Mouse (Mus musculus) layer of hippocampus, postnatal 14 days (tissue): Measurements from ENCODE around the gene Klhl36. TPM values are rescaled to one million over a fixed set of nuclear protein-coding genes. Genes with fewer than 3 reads are reported as not detected.

Experiments used
- DNase-seq, 2 experiments: peaks; one replicate each; pipeline ENCODE4 v3.0.0; 2021 to 2022; ENCODE audit warnings: low spot score in 2 of 2, mixed read lengths in 1 of 2
- long read RNA-seq, 2 experiments: library from polyadenylated mRNA; stranded (forward); transcript quantifications; one replicate each; pipeline ENCODE4 v2.0.0; 2021
- total RNA-seq, 2 experiments: library from RNA; stranded (reverse); gene quantifications; 2 replicates each; pipeline ENCODE4 v1.2.3; 2021

The Klhl36 gene
- 1 to 10 TPM; 8.2 to 8.4 TPM for total RNA-seq
- long read RNA-seq, experiment 1, transcript Klhl36-201 (5 exons, 2,181 nt), result major isoform, 8 of 8 reads
- long read RNA-seq, experiment 1, partial matches to known transcripts, result 0 of 8 reads
- long read RNA-seq, experiment 1, other reads (novel, unspliced or antisense), result 0 of 8 reads
- long read RNA-seq, experiment 2, transcript Klhl36-201 (5 exons, 2,181 nt), result major isoform, 6 of 9 reads
- long read RNA-seq, experiment 2, partial matches to known transcripts, result 3 of 9 reads
- long read RNA-seq, experiment 2, other reads (novel, unspliced or antisense), result 0 of 9 reads

GRCm38 (mm10) chr8:119861706-119862389, at the start of gene Klhl36:
Gene Klhl36 (plus strand): TSS chr8:119862266.
- DNase-seq, result peak; percentile 93 to 97

GRCm38 (mm10) chr8:119812650-119813431, 49.2 kb upstream of the Klhl36 start:
- no peak for DNase-seq

- DNase-seq, result no peak
Measured at GRCm38 (mm10) chr8:119816219-119816618, 45.8 kb upstream of the Klhl36 start.

GRCm38 (mm10) chr8:119817446-119817845, 44.6 kb upstream of the Klhl36 start:
- no peak for DNase-seq

GRCm38 (mm10) chr8:119819316-119819715, 42.8 kb upstream of the Klhl36 start:
- no peak for DNase-seq

GRCm38 (mm10) chr8:119819976-119820375, 42.1 kb upstream of the Klhl36 start:
- DNase-seq, result no peak

GRCm38 (mm10) chr8:119821691-119822090, 40.4 kb upstream of the Klhl36 start:
- no peak for DNase-seq

GRCm38 (mm10) chr8:119823278-119823677, 38.8 kb upstream of the Klhl36 start:
- no peak for DNase-seq

GRCm38 (mm10) chr8:119824100-119824499, 38.0 kb upstream of the Klhl36 start:
- DNase-seq, result peak in 1 of 2 experiments; percentile 75

- no peak for DNase-seq
Measured at GRCm38 (mm10) chr8:119824809-119825273, 37.2 kb upstream of the Klhl36 start.

- DNase-seq, result no peak
Measured at GRCm38 (mm10) chr8:119825950-119826730, 35.9 kb upstream of the Klhl36 start.

GRCm38 (mm10) chr8:119826982-119827381, 35.1 kb upstream of the Klhl36 start:
- no peak for DNase-seq

- no peak for DNase-seq
Measured at GRCm38 (mm10) chr8:119827721-119828153, 34.3 kb upstream of the Klhl36 start.

GRCm38 (mm10) chr8:119829015-119829414, 33.1 kb upstream of the Klhl36 start:
- DNase-seq, result no peak

GRCm38 (mm10) chr8:119829420-119829819, 32.6 kb upstream of the Klhl36 start:
- no peak for DNase-seq

GRCm38 (mm10) chr8:119829870-119830580, 32.0 kb upstream of the Klhl36 start:
- DNase-seq, result no peak

GRCm38 (mm10) chr8:119830589-119830988, 31.5 kb upstream of the Klhl36 start:
- no peak for DNase-seq

- no peak for DNase-seq
Measured at GRCm38 (mm10) chr8:119831336-119831995, 30.6 kb upstream of the Klhl36 start.

GRCm38 (mm10) chr8:119832101-119832617, 29.9 kb upstream of the Klhl36 start:
- no peak for DNase-seq
